Mouse (Mus musculus): ENCODE data around the gene Taf4. TPM values are rescaled to one million over a fixed set of nuclear protein-coding genes. Genes with fewer than 3 reads are reported as not detected.

Taf4 gene
- polyA plus RNA-seq, 1 experiment from 2014 or later = 1.6 TPM

DNA sequence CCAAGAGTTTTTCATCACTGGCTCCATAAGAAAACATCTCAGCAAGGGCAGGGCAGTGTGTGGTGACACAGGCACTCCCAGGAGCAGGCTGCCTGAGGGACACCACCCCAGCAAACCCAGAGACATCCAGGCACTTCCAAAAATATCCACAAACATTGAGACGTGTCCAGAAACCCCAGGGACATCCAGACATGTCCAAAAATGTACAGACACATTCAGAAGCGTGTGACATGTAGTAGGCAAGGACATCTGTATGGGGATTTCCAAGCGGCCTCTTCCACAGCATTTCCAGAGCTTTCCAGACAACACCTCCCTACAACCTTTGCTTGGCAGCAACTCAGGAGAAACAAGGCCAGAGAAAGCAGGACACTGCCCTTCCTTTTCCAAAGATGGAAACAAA is 108.8 kb downstream of the Taf4 start:
- H3K4me2 ChIP-seq (ENCODE audit: low read depth, low read length) = no peak overlapping the region
- no peak for ATAC-seq (ENCODE audit: low read depth)
- H3K27me3 ChIP-seq (ENCODE audit: control insufficient read depth, insufficient read depth, low read depth, low read length) = no peaks in the 10 kb centered on the region
- H3K9me3 ChIP-seq (replicated peaks; ENCODE audit: control insufficient read depth, low read length) = no peaks in the 10 kb centered on the region
- H3K27ac ChIP-seq (ENCODE audit: low read length) = no peak overlapping the region
- H3K9ac ChIP-seq (ENCODE audit: low read depth, low read length) = no peak overlapping the region
- 51% methylated on average over 3 of the region's 3 CpGs for WGBS (ENCODE audit: insufficient replicate concordance)
- no peaks in the 10 kb centered on the region for H3K36me3 ChIP-seq (ENCODE audit: control insufficient read depth, insufficient read depth)
- H3K4me1 ChIP-seq (ENCODE audit: control insufficient read depth, low read depth, low read length) = no peaks in the 10 kb centered on the region
- no peak overlapping the region for H3K4me3 ChIP-seq (ENCODE audit: low read depth, low read length)

DNA sequence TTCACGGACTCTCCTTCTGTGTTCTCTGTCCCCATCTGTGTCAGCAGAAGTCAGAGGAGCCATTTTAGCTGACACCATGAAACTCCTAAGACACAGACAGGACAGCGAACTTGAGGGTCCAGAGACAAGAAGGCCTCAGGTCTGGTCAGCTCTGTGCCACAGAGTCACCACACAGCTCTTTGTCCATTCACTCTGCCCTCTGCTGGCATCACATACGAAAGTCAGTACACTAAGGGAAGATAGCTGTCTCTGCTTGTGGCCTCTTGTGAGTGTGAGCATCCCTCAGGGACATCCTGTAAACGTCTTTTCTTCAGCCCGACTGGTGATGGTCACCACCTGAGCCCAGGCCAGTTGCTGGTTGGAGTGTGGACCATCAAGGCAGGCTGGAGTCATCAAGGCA is 111.3 kb downstream of the Taf4 start:
- Histone ChIP-seq H3K4me1 (ENCODE audit: control insufficient read depth, low read depth, low read length) (no peaks in the 10 kb centered on the region), H3K9me3 (replicated peaks; ENCODE audit: control insufficient read depth, low read length) (no peaks in the 10 kb centered on the region)
- 39% methylated on average over 5 of the region's 5 CpGs for WGBS (ENCODE audit: insufficient replicate concordance)

DNA sequence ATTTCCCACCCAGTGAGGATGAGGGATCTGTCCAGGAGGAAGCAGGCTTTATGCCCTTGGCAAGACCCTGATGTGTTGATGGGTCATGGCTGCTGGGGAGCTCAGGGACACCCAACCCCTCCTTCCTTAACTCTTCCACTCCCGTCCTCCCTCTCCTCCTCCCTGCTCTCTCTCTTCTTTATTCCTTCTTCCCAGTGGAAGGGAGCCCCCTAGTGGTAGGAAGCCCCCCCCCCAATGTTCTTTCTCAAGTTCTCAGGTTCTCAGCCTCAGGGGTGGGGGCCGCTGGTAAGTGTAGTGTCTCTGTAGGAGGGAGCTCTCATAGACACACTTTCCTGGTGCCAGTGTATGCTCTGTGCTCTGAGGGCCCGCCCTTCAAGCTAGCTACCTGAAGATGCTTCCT is 113.2 kb downstream of the Taf4 start:
- no peak for ATAC-seq (ENCODE audit: low read depth)
- H3K9ac ChIP-seq (ENCODE audit: low read depth, low read length) = no peak overlapping the region
- WGBS (ENCODE audit: insufficient replicate concordance) = 52% methylated on average over 3 of the region's 3 CpGs
- H3K9me3 ChIP-seq (replicated peaks; ENCODE audit: control insufficient read depth, low read length) = no peaks in the 10 kb centered on the region
- no peaks in the 10 kb centered on the region for H3K27me3 ChIP-seq (ENCODE audit: control insufficient read depth, insufficient read depth, low read depth, low read length)
- no peak overlapping the region for H3K27ac ChIP-seq (ENCODE audit: low read length)
- no peak overlapping the region for H3K4me3 ChIP-seq (ENCODE audit: low read depth, low read length)
- no peak overlapping the region for H3K4me2 ChIP-seq (ENCODE audit: low read depth, low read length)
- no peaks in the 10 kb centered on the region for H3K4me1 ChIP-seq (ENCODE audit: control insufficient read depth, low read depth, low read length)
- H3K36me3 ChIP-seq (ENCODE audit: control insufficient read depth, insufficient read depth) = no peaks in the 10 kb centered on the region

More for the DNA sequence above, 111.3 kb downstream of the Taf4 start:
- Histone ChIP-seq H3K4me2 (ENCODE audit: low read depth, low read length) (no peak overlapping the region), H3K36me3 (ENCODE audit: control insufficient read depth, insufficient read depth) (no peaks in the 10 kb centered on the region), H3K4me3 (ENCODE audit: low read depth, low read length) (no peak overlapping the region), H3K27me3 (ENCODE audit: control insufficient read depth, insufficient read depth, low read depth, low read length) (no peaks in the 10 kb centered on the region), H3K27ac (ENCODE audit: low read length) (no peak overlapping the region), H3K9ac (ENCODE audit: low read depth, low read length) (no peak overlapping the region)
- no peak for ATAC-seq (ENCODE audit: low read depth)

DNA sequence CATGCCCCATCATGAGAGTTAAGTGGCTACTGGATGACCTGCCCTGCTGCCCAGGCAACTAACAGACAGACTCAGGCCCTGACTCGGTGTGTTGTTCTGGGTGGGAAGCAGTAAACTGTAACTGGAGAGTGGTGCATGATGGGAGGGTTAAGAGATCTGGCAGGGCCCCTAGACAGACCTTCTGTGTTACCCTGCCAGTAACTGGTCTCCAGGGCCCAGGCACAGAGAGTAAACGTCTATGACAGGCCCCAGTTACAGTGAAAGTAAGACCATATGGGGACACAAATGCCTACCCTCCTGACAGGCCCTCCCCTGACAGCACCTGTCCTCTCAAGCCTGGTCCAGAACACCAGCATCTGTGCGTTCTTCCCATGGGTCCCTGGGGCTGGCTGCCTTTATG is 113.8 kb downstream of the Taf4 start:
- no peak for ATAC-seq (ENCODE audit: low read depth)
- H3K27ac ChIP-seq (ENCODE audit: low read length) = no peak overlapping the region
- no peaks in the 10 kb centered on the region for H3K9me3 ChIP-seq (replicated peaks; ENCODE audit: control insufficient read depth, low read length)
- no peak overlapping the region for H3K4me3 ChIP-seq (ENCODE audit: low read depth, low read length)
- H3K4me1 ChIP-seq (ENCODE audit: control insufficient read depth, low read depth, low read length) = no peaks in the 10 kb centered on the region
- no peak overlapping the region for H3K4me2 ChIP-seq (ENCODE audit: low read depth, low read length)
- no peaks in the 10 kb centered on the region for H3K27me3 ChIP-seq (ENCODE audit: control insufficient read depth, insufficient read depth, low read depth, low read length)
- no peaks in the 10 kb centered on the region for H3K36me3 ChIP-seq (ENCODE audit: control insufficient read depth, insufficient read depth)
- no peak overlapping the region for H3K9ac ChIP-seq (ENCODE audit: low read depth, low read length)
- WGBS (ENCODE audit: insufficient replicate concordance) = 47% methylated on average over 3 of the region's 3 CpGs

Other genes with a start within 250 kb of the Taf4 start
- gene Lsm14b, start 48.3 kb upstream of the Taf4 start, polyA plus RNA-seq (2015; fragmentation: Nextera tagmentation; extraction: Ambion mirVana) = 0.86 and 0.91 TPM in 2 replicates
- 214 and 234 TPM in 2 replicates for gene Psma7, start 65.8 kb upstream of the Taf4 start, polyA plus RNA-seq (2015; fragmentation: Nextera tagmentation; extraction: Ambion mirVana)
- 1.0 and 1.1 TPM in 2 replicates for gene Ss18l1, start 65.9 kb upstream of the Taf4 start, polyA plus RNA-seq (2015; fragmentation: Nextera tagmentation; extraction: Ambion mirVana)
- gene Mtg2, start 93.9 kb upstream of the Taf4 start, polyA plus RNA-seq (2015; fragmentation: Nextera tagmentation; extraction: Ambion mirVana) = 9.7 and 11.1 TPM in 2 replicates
- not detected in 2 replicates for gene Hrh3, start 127.8 kb upstream of the Taf4 start, polyA plus RNA-seq (2015; fragmentation: Nextera tagmentation; extraction: Ambion mirVana)
- gene Osbpl2, start 142.7 kb upstream of the Taf4 start, polyA plus RNA-seq (2015; fragmentation: Nextera tagmentation; extraction: Ambion mirVana) = 8.7 and 10.2 TPM in 2 replicates
- gene Adrm1, start 194.8 kb upstream of the Taf4 start, polyA plus RNA-seq (2015; fragmentation: Nextera tagmentation; extraction: Ambion mirVana) = 91.4 and 96.6 TPM in 2 replicates
- gene Lama5, start 249.2 kb upstream of the Taf4 start, polyA plus RNA-seq (2015; fragmentation: Nextera tagmentation; extraction: Ambion mirVana) = 2.0 and 2.6 TPM in 2 replicates

Measured in liver, embryonic 16.5 days (tissue).